Mouse (Mus musculus): Measurements from ENCODE around the gene Tlnrd1. TPM values are rescaled to one million over a fixed set of nuclear protein-coding genes. Genes with fewer than 3 reads are reported as not detected.

Tlnrd1 gene
- polyA plus RNA-seq, 1 experiment from 2014 or later, result 14.0 TPM

GRCm38 (mm10) chr7:83842486-83843259 is 41.4 kb downstream of the Tlnrd1 start:
- no peak overlapping the region for H3K27ac ChIP-seq
- H3K4me3 ChIP-seq (ENCODE audit: inconsistent target), result no peak overlapping the region
- no peaks in the 10 kb centered on the region for H3K79me2 ChIP-seq (ENCODE audit: inconsistent target)
- no peaks in the 10 kb centered on the region for H3K36me3 ChIP-seq (ENCODE audit: inconsistent target)
- WGBS (ENCODE audit: missing documents), result 60% methylated on average over 6 of the region's 6 CpGs

GRCm38 (mm10) chr7:83840076-83840475 is 44.0 kb downstream of the Tlnrd1 start:
- H3K4me3 ChIP-seq (ENCODE audit: inconsistent target), result no peak overlapping the region
- no peak overlapping the region for H3K27ac ChIP-seq
- H3K79me2 ChIP-seq (ENCODE audit: inconsistent target), result no peaks in the 10 kb centered on the region
- no peaks in the 10 kb centered on the region for H3K36me3 ChIP-seq (ENCODE audit: inconsistent target)
- 92% methylated on average over 2 of the region's 2 CpGs for WGBS (ENCODE audit: missing documents)

GRCm38 (mm10) chr7:83838525-83839224 is 45.4 kb downstream of the Tlnrd1 start:
- WGBS (ENCODE audit: missing documents), result 73% methylated on average over 5 of the region's 5 CpGs
- Histone ChIP-seq H3K79me2 (ENCODE audit: inconsistent target) (no peaks in the 10 kb centered on the region), H3K27ac (no peak overlapping the region), H3K4me3 (ENCODE audit: inconsistent target) (no peak overlapping the region), H3K36me3 (ENCODE audit: inconsistent target) (no peaks in the 10 kb centered on the region)

Other genes with a start within 250 kb of the Tlnrd1 start
- 5.7 to 25.3 TPM (median 16.3 TPM) in 3 replicates for gene Il16, start 138.6 kb downstream of the Tlnrd1 start, polyA plus RNA-seq (2018)
- gene Cfap161, start 89.4 kb downstream of the Tlnrd1 start, polyA plus RNA-seq (2018), result 0.33 to 1.3 TPM (median 0.84 TPM) in 3 replicates
- 37.3 to 87.4 TPM (median 41.8 TPM) in 3 replicates for gene Mesd, start 161 bp upstream of the Tlnrd1 start, polyA plus RNA-seq (2018)
- 0.05 to 0.07 TPM in 2 of 3 replicates, not detected in the other for gene Cemip, start 202.2 kb upstream of the Tlnrd1 start, polyA plus RNA-seq (2018)